Mouse (Mus musculus) E14TG2a.4 (cell line): Measurements from ENCODE around the gene Prlh.

ENCODE experiments used
- CTCF ChIP-seq: conservative IDR thresholded peaks from 2 replicates; pipeline ENCODE4 v1.5.1; 2014; ENCODE audit warnings: low read length
- NANOG ChIP-seq: IDR thresholded peaks from 2 replicates; pipeline ENCODE4 v1.6.1; 2014; ENCODE audit warnings: borderline replicate concordance, low read length, mixed read lengths

DNA sequence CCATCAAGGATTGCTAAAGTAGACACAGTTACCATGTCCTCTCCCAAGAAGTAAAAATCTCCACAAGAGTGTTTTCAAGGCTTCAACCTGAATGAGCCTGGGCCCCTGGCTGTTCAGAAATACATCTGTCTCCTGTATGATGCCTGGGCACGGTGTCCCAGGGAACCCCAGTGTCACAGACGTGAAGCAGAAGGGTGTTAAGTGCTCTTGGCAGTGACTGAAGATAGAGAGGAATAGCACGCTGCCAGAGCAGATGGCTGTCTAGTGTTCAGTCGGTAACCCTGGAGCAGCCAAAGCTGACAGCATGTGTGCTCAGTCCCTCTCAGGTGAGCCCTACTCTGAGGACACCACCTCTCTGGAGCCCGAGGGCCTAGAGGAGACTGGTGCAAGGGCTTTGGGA lies 19.9 kb upstream of the Prlh start:
- TF ChIP-seq CTCF (no peak), NANOG (no peak)
